Mouse (Mus musculus): Measurements from ENCODE around the gene Gyg. TPM values are rescaled to one million over a fixed set of nuclear protein-coding genes. Genes with fewer than 3 reads are reported as not detected.

The Gyg gene
- 21.3 and 25.5 TPM in 2 replicates for polyA plus RNA-seq (2012; rRNA removed)

DNA sequence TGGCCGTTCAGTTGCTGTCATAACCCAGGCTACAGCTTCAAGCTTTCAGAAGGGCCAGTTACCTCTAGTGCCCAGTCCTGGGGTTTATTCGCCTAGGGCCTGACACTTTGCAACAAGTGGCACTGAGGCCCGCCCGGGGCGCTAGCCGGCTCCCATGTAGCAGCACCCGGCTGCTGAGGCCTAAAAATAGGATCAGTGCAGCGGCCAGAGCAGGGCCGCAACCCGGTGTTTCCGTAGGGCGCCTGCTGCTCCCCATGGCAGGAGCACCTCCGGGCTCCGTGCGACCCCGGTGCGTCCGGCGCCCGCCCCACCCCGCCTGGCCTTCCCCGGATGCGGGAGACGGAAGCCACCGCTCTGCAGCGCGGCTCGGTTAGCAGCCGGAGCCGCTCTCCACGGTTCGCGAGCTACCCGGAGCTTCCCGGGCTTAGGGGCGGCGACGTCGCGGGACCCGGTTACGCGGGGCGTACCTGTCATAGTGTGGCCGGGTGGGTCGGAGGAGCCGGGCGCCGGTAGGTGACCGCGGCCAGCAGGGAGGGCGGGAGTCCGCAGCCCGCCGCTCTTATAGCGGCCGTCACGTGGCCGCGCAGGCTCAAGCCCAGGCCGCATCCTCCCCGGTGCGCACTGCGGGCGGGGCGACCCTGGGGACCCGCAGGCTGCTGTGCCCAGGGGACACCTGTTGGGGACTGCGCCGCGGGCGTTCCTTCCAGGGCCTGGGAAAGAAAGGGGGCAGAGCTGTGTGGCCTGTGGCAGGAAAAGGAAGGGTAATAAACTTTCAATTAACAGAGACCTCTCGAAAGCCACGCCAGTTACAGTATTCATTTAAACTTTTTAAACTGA, at the start of gene Gyg:
TSS of gene Gyg (minus strand) at position 787 of the 837 bp plus-strand sequence.

Other genes with a start within 250 kb of the Gyg start
- gene Cp, start 198.3 kb downstream of the Gyg start, polyA plus RNA-seq (2012; rRNA removed), result 7.5 and 8.6 TPM in 2 replicates
- gene Hps3, start 120.0 kb downstream of the Gyg start, polyA plus RNA-seq (2012; rRNA removed), result 14.6 and 16.1 TPM in 2 replicates
- 17.1 and 18.0 TPM in 2 replicates for gene Hltf, start 97.5 kb downstream of the Gyg start, polyA plus RNA-seq (2012; rRNA removed)
- gene Cpa3, start 86.9 kb upstream of the Gyg start, polyA plus RNA-seq (2012; rRNA removed), result 1.6 and 7.6 TPM in 2 replicates
- 0.05 and 0.18 TPM in 2 replicates for gene Cpb1, start 120.4 kb upstream of the Gyg start, polyA plus RNA-seq (2012; rRNA removed)
- gene Agtr1b, start 211.9 kb upstream of the Gyg start, polyA plus RNA-seq (2012; rRNA removed), result 0.05 and 0.11 TPM in 2 replicates